35 mouse cellular contexts compared by ENCODE assay signal in genomic region chr15:78674912-78675412, GRCm38 (mm10). TPM values are rescaled to one million over a fixed set of nuclear protein-coding genes. Genes with fewer than 3 reads are reported as not detected.
DNase-seq lines count a peak whose midpoint lies in the region; ATAC-seq and TF ChIP-seq lines count a peak whose summit lies in the region.
"Had no signal": no experiment of that assay in that cellular context is flagged by ENCODE, and none has a peak within 500 bp of the region (broad histone marks: within the 10 kb centered on the region; RNA-seq: fewer than 3 reads in every experiment).

No protein-coding gene starts in this region.

- no peak overlapping the region for H3K9ac ChIP-seq in forebrain, embryonic 13.5 days
- H3K9ac ChIP-seq: embryonic facial prominence, embryonic 12.5 days; heart, embryonic 13.5 days; limb, embryonic 15.5 days; liver, embryonic 13.5 days had no signal

- WGBS in forebrain, embryonic 13.5 days, result 47% methylated on average over 6 of the region's 6 CpGs
- 76% methylated on average over 6 of the region's 6 CpGs for WGBS in forebrain, embryonic 10.5 days

- H3K4me3 ChIP-seq in forebrain, embryonic 13.5 days, result no peak overlapping the region
- no peak overlapping the region for H3K4me3 ChIP-seq in forebrain, embryonic 10.5 days
- no peak overlapping the region for H3K4me3 ChIP-seq in layer of hippocampus, adult 2 months
- H3K4me3 ChIP-seq in testis, adult 2 months (ENCODE audit: control insufficient read depth, low read depth, low read length), result peak overlapping the region; percentile 96
- H3K4me3 ChIP-seq: embryonic facial prominence, embryonic 12.5 days; heart, embryonic 13.5 days; limb, embryonic 10.5 days; limb, embryonic 15.5 days; liver, embryonic 13.5 days had no signal

- H3K27ac ChIP-seq in forebrain, embryonic 13.5 days, result peak overlapping the region; percentile 48
- H3K27ac ChIP-seq in forebrain, embryonic 10.5 days, result no peak overlapping the region
- peak overlapping the region; percentile 90 for H3K27ac ChIP-seq in layer of hippocampus, adult 2 months
- H3K27ac ChIP-seq in testis, adult 2 months (ENCODE audit: control insufficient read depth, insufficient read depth, low read depth, low read length), result no peak overlapping the region
- H3K27ac ChIP-seq: embryonic facial prominence, embryonic 12.5 days; heart, embryonic 13.5 days; hindbrain, postnatal 0 days; kidney, postnatal 0 days; limb, embryonic 10.5 days; limb, embryonic 15.5 days; liver, embryonic 13.5 days; stomach, postnatal 0 days had no signal

- no peak overlapping the region for H3K4me2 ChIP-seq in forebrain, embryonic 13.5 days
- H3K4me2 ChIP-seq: embryonic facial prominence, embryonic 12.5 days; heart, embryonic 13.5 days; limb, embryonic 15.5 days; liver, embryonic 13.5 days; midbrain, embryonic 11.5 days had no signal

- H3K36me3 ChIP-seq in forebrain, embryonic 13.5 days (ENCODE audit: poor library complexity, severe bottlenecking), result peaks cover 10% of the 10 kb centered on the region; the same call in 1 of the 2 replicates
- H3K36me3 ChIP-seq in forebrain, embryonic 10.5 days (replicated peaks), result no peaks in the 10 kb centered on the region
- H3K36me3 ChIP-seq in testis, adult 2 months (ENCODE audit: control insufficient read depth, insufficient read depth, low read length), result no peaks in the 10 kb centered on the region; the same call in none of the 2 replicates
- H3K36me3 ChIP-seq: embryonic facial prominence, embryonic 12.5 days; heart, embryonic 13.5 days; limb, embryonic 10.5 days; limb, embryonic 15.5 days; liver, embryonic 13.5 days had no signal

- H3K27me3 ChIP-seq in forebrain, embryonic 13.5 days, result peaks cover 39% of the 10 kb centered on the region
- peaks cover 94% of the 10 kb centered on the region for H3K27me3 ChIP-seq in forebrain, embryonic 10.5 days (ENCODE audit: poor library complexity, severe bottlenecking)
- no peaks in the 10 kb centered on the region for H3K27me3 ChIP-seq in testis, adult 2 months (ENCODE audit: control insufficient read depth, insufficient read depth, low read length)

- H3K4me1 ChIP-seq in forebrain, embryonic 13.5 days, result peaks cover 62% of the 10 kb centered on the region
- peaks cover 53% of the 10 kb centered on the region for H3K4me1 ChIP-seq in forebrain, embryonic 10.5 days
- peaks cover 9% of the 10 kb centered on the region for H3K4me1 ChIP-seq in testis, adult 2 months (ENCODE audit: control insufficient read depth, insufficient read depth, low read length)
- H3K4me1 ChIP-seq: liver, embryonic 13.5 days had no signal

- no peak for TF ChIP-seq CTCF in layer of hippocampus, adult 2 months (conservative IDR thresholded peaks at IDR 0.05)
- no peak for TF ChIP-seq CTCF in testis, adult 2 months (IDR thresholded peaks at IDR 0.05; ENCODE audit: control insufficient read depth, insufficient read depth, insufficient replicate concordance, low read depth, low read length)

- no peaks in the 10 kb centered on the region for H3K9me3 ChIP-seq in forebrain, embryonic 13.5 days (replicated peaks)
- H3K9me3 ChIP-seq in forebrain, embryonic 10.5 days, result no peaks in the 10 kb centered on the region; the same call in 1 of the 2 replicates
- H3K9me3 ChIP-seq: embryonic facial prominence, embryonic 12.5 days; heart, embryonic 13.5 days; limb, embryonic 10.5 days; limb, embryonic 15.5 days; liver, embryonic 13.5 days had no signal

- TF ChIP-seq POLR2A in testis, adult 2 months (IDR thresholded peaks at IDR 0.05; ENCODE audit: control insufficient read depth, low read depth, low read length), result peak; percentile 13; the same call in 1 of the 2 replicates

- ATAC-seq in forebrain, embryonic 13.5 days, result peak; percentile 25; the same call in 1 of the 2 replicates
- ATAC-seq: activated CD4-positive, CD25-positive, alpha-beta regulatory T cell, adult 4 months; hindbrain, postnatal 0 days; intestine, embryonic 16.5 days; midbrain, embryonic 16.5 days had no signal

- no peak for DNase-seq in forebrain, embryonic 10.5 days (ENCODE audit: extremely low spot score, low spot score)
- DNase-seq in layer of hippocampus, adult 2 months (ENCODE audit: low spot score in 2 of 2), result no peak
- DNase-seq in layer of hippocampus, postnatal 14 days (ENCODE audit: low spot score in 2 of 2), result no peak
- DNase-seq in testis, postnatal 14 days (ENCODE audit: low spot score), result no peak
- no peak for DNase-seq in urinary bladder, postnatal 4 days (ENCODE audit: low spot score in 2 of 2)
- DNase-seq: adrenal gland, adult 2 months; adrenal gland, postnatal 36 days; cerebellum, adult 8-10 months; cerebellum, postnatal 36 days; embryo, embryonic 11 days; heart, postnatal 14 days; kidney, adult 8-10 months; layer of hippocampus, adult 9-11 months; liver, embryonic 13.5 days; lung, adult 2 months; lung, postnatal 14 days; right cerebral cortex, adult 18-20 months; right cerebral cortex, postnatal 4 days; thymus, postnatal 4 days had no signal

RNA-seq across cellular contexts. Expression of gene Elfn2, which starts 43.6 kb away (rescaled TPM):
- 1.7 and 1.8 TPM in 2 replicates for polyA plus RNA-seq in forebrain, embryonic 13.5 days (2015; fragmentation: Nextera tagmentation; extraction: Ambion mirVana)
- 0.05 and 0.15 TPM in 2 replicates for polyA plus RNA-seq in forebrain, embryonic 10.5 days (2016; fragmentation: Nextera tagmentation; extraction: Ambion mirVana)
- 100 to 1,000 TPM; 202 to 204 TPM for total RNA-seq in layer of hippocampus, adult 2 months (2021)
- total RNA-seq in layer of hippocampus, postnatal 14 days (2021), result 100 to 1,000 TPM; 161 to 171 TPM
- polyA plus RNA-seq in testis, adult 2 months (2012; rRNA removed), result 6.7 and 6.9 TPM in 2 replicates
- total RNA-seq: CH12.LX; neutrophil, adult 5-6 weeks had no signal
- polyA plus RNA-seq: activated CD4-positive, CD25-positive, alpha-beta regulatory T cell, adult 4 months; C2C12; limb, embryonic 10.5 days had no signal

Comparison
In these comparisons a context has a peak if more than half of its experiments do, and no peak if none do; other contexts are left out.
1. H3K27ac ChIP-seq: peak in forebrain, embryonic 13.5 days (single experiment) and layer of hippocampus, adult 2 months (single experiment); none in forebrain, embryonic 10.5 days (single experiment) and testis, adult 2 months (single experiment).